Mouse (Mus musculus): ENCODE data around the gene Ncam2.

Gene Ncam2

DNA sequence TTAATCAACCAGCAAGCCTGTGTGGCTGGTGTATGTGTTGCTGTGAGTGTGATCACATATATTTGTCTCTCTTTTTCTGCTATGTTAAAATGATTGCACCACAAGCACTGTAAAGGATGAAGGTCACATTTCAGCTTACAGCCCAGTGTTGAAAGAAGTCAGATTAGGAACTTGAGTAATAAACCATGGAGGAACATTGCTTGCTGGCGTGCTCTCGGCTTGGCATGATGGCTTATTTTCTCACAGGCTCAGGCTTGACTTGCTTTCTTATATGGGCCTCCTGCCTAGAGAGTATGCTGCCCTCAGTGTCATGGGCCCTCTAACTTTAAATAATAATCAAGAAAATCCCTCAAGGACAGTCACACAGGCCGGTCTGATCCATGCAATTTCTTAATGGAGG lies 449.8 kb downstream of the Ncam2 start:
- DNase-seq (ENCODE audit: extremely low spot score) = no peak

DNA sequence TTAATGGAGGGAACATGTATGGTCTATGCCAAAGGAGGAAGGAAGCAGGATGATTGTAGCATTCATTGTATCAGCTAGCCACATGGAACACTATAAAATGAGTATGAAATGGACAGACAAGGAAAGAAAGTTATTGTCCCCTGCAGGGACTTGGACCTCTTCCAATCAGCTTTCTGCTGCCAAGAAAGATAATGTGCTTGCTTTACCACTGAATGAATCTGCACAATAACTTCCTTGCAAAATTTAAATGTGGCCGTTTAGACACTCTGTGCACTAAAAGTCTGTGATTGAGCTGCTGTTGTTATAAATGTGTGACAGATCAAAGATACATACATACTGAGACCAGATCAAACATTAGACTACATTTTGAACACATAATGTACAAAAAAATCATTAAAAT lies 451.1 kb downstream of the Ncam2 start:
- no peak for DNase-seq (ENCODE audit: extremely low spot score)

DNA sequence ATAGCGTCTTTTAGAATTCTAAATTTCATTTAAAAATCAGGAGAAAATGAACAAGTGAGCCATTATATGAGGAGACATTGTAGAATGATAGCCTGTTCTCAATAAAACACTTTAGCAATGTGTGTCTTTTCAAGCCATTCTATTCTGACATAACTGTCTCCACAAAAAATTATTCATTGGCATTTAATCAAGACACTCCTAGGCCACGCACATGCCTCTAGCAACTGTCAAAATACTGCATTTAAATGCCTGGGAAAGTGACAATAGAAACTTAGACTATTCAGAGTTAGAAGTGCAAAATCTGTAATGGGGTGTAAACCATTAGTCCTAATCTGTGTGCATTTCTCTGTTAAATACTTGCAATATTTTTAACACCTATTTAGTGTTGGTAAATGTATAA lies 456.1 kb downstream of the Ncam2 start:
- no peak for DNase-seq (ENCODE audit: extremely low spot score)

DNA sequence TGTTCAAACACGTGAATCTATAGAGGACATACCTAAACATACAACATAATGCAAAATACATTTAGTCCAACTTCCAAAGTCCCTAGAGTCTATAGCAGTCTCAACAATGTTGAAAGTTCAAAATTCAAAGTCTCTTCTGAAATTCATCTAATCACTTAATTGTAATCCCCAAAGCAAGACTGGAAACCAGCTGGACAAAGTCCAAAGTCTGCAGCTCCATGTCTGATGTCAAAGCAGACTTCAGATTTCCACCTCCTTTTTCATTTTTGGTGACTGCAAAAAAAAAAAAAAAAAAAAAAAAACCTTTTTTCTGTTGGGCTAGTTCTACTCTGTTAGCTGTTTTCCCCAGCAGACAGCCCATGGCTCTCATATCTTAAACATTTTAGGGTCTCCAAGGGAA lies 473.4 kb downstream of the Ncam2 start:
- DNase-seq (ENCODE audit: extremely low spot score) = no peak

- DNase-seq (ENCODE audit: extremely low spot score) = no peak
Measured at GRCm38 (mm10) chr16:81675546-81675945, 475.0 kb downstream of the Ncam2 start.
